Mouse (Mus musculus) heart, embryonic 14.5 days (tissue): Measurements from ENCODE around the gene B3gnt9. TPM values are rescaled to one million over a fixed set of nuclear protein-coding genes. Genes with fewer than 3 reads are reported as not detected.

Experiments used
- ATAC-seq: fragments of 200-750 bp; cut with Nextera tagmentation; 2 replicates; pipeline ENCODE4 v1.8.0; 2017; ENCODE audit warnings: low read depth, moderate TSS enrichment; ENCODE audit not compliant: insufficient number of reproducible peaks, insufficient read depth, low FRiP score
- H3K27ac ChIP-seq, 2 experiments: fragments of 200-500 bp in 1 of 2; fragments of 300-500 bp in 1 of 2; sonication (generic) in 1 of 2; replicated peaks in 1 of 2; 2 replicates each; pipeline ENCODE4 v1.5.1; 2012 to 2014; ENCODE audit warnings: low read depth in 2 of 2, low read length in 2 of 2, control low read depth in 1 of 2, mild to moderate bottlenecking in 1 of 2, mixed read lengths in 1 of 2; ENCODE audit not compliant: control insufficient read depth in 1 of 2, insufficient read depth in 1 of 2
- H3K27me3 ChIP-seq: fragments of 300-500 bp; sonication (generic); 2 replicates; pipeline ENCODE4 v1.6.1; 2014; ENCODE audit warnings: mild to moderate bottlenecking, low read length, control low read depth; ENCODE audit not compliant: control insufficient read depth, insufficient read depth
- H3K36me3 ChIP-seq: fragments of 300-500 bp; sonication (generic); 2 replicates; pipeline ENCODE4 v1.6.1; 2014; ENCODE audit warnings: mild to moderate bottlenecking, control low read depth, low read length, mixed read lengths; ENCODE audit not compliant: control insufficient read depth, insufficient read depth
- H3K4me1 ChIP-seq, 2 experiments: fragments of 200-500 bp in 1 of 2; fragments of 300-500 bp in 1 of 2; sonication (generic) in 1 of 2; 2 replicates each; pipeline ENCODE4 v1.6.1; 2012 to 2014; ENCODE audit warnings: low read length in 2 of 2, control low read depth in 1 of 2, mixed read lengths in 1 of 2; ENCODE audit not compliant: control insufficient read depth in 2 of 2, insufficient read depth in 2 of 2
- H3K4me2 ChIP-seq: fragments of 300-500 bp; sonication (generic); 2 replicates; pipeline ENCODE4 v1.6.1; 2014; ENCODE audit warnings: mild to moderate bottlenecking, low read length
- H3K4me3 ChIP-seq, 2 experiments: fragments of 200-500 bp in 1 of 2; fragments of 300-500 bp in 1 of 2; sonication (generic) in 1 of 2; 2 replicates each; pipeline ENCODE4 v1.5.1; 2012 to 2014; ENCODE audit warnings: low read length in 2 of 2, mild to moderate bottlenecking in 2 of 2, control low read depth in 1 of 2, low read depth in 1 of 2, moderate library complexity in 1 of 2; ENCODE audit not compliant: control insufficient read depth in 1 of 2, insufficient read depth in 1 of 2
- H3K9ac ChIP-seq: fragments of 300-500 bp; sonication (generic); 2 replicates; pipeline ENCODE4 v1.6.1; 2014; ENCODE audit warnings: mild to moderate bottlenecking, low read length
- H3K9me3 ChIP-seq: fragments of 300-500 bp; sonication (generic); 2 replicates; pipeline ENCODE4 v1.6.1; 2016; ENCODE audit warnings: low read length, control low read depth; ENCODE audit not compliant: control insufficient read depth
- WGBS: fragments of 180-500 bp; shearing (Covaris S2); extraction: QIAGEN DNeasy Blood & Tissue Kit; methylation state at CpG from one replicate; pipeline ENCODE4 v1.1.7; 2014; 5-methylcytosine and 5-hydroxymethylcytosine counted together
- polyA plus RNA-seq: library from polyadenylated mRNA; unstranded; fragments of >200 nt; fragmentation: Nextera tagmentation; extraction: Ambion mirVana; gene quantifications from 2 replicates; pipeline ENCODE4 v1.2.1, GENCODE M21; 2014

B3gnt9 gene
- polyA plus RNA-seq, 1 experiment from 2014 or later: 15.0 TPM

DNA sequence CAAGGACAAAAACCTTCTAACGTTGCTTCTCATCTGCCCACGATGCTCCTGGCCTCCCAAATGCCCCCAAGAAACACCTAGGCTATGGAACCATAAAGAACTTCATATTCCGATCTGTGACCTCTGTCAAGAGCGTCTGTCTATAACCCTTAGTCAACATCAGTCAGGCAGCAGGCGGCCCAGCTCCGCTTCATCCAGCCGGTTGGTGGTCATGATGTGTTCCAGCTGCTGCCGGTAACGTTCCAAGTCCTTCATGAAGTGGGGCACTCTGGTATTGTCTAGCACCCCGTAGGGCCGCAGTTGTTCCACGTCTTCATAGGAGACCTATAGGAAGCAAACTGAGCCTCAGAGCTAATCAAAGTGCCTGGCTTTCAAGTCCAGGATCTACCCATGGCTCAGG, 26.9 kb upstream of the B3gnt9 start:
- Histone ChIP-seq H3K36me3 (0 out of 2 replicates have a peak, but pooled peaks cover 5% of the 10 kb centered on the region), H3K4me3 (no peak overlapping the region), H3K9ac (no peak overlapping the region), H3K4me2 (no peak overlapping the region), H3K4me1 (peaks cover 5 to 8% of the 10 kb centered on the region in 2 experiments; a peak in 2 of 4 replicates), H3K27me3 (peaks cover 33% of the 10 kb centered on the region), H3K27ac (no peak overlapping the region), H3K9me3 (no peaks in the 10 kb centered on the region)
- 86% methylated on average over 12 of the region's 12 CpGs for WGBS
- ATAC-seq: no peak

DNA sequence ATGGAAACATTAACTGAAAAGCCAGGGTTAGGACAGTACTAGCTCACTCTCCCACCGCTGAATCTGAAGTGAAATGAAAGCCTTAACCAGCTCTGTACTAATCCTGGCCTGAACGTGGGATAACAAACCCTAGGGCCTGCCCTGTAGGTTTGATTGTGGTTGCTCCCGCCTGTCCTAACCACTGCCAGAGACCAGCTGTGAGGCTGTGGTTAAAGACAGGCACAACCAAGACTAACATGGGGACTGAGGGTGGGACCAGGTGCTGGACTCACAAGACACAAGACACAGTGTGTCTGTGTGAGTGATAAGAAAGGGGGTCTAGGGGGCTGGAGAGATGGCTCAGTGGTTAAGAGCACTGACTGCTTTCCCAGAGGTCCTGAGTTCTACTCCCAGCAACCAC, 25.6 kb upstream of the B3gnt9 start:
- whole genome bisulfite sequencing: 72% methylated on average over 3 of the region's 3 CpGs
- H3K9ac ChIP-seq: no peak overlapping the region
- H3K27ac ChIP-seq: no peak overlapping the region
- ATAC-seq: no peak
- 0 out of 2 replicates have a peak, but pooled peaks cover 5% of the 10 kb centered on the region for H3K36me3 ChIP-seq
- peaks cover 11 to 15% of the 10 kb centered on the region in 2 experiments; a peak in 3 of 4 replicates for H3K4me1 ChIP-seq
- H3K27me3 ChIP-seq: peaks cover 44% of the 10 kb centered on the region
- no peak overlapping the region for H3K4me3 ChIP-seq
- H3K9me3 ChIP-seq: no peaks in the 10 kb centered on the region
- no peak overlapping the region for H3K4me2 ChIP-seq

DNA sequence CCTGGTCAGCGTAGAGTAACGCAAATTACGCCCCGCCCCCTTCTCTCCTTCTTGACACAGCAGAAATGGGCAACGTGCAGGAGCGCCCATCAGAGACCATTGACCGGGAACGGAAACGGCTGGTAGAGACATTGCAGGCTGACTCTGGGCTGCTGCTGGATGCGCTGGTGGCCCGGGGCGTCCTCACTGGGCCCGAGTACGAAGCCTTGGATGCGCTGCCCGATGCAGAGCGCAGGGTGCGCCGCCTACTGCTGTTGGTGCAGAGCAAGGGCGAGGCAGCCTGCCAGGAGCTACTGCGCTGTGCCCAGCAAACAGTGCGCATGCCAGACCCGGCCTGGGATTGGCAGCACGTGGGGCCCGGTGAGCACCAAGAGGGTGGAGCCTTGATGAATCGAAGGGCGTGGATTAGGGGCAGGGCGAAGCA, 24.0 kb upstream of the B3gnt9 start:
- ATAC-seq: peak; percentile 41; the same call in 1 of the 2 replicates
- Histone ChIP-seq H3K9me3 (no peaks in the 10 kb centered on the region), H3K4me1 (peaks cover 13 to 18% of the 10 kb centered on the region in 2 experiments), H3K36me3 (no peaks in the 10 kb centered on the region), H3K27ac (no peak overlapping the region), H3K4me2 (peak overlapping the region; percentile 55), H3K27me3 (peaks cover 60% of the 10 kb centered on the region), H3K9ac (no peak overlapping the region), H3K4me3 (peak overlapping the region; percentile 10 to 18; a peak in 3 of 4 replicates)
- 5% methylated on average over 28 of the region's 28 CpGs for WGBS

DNA sequence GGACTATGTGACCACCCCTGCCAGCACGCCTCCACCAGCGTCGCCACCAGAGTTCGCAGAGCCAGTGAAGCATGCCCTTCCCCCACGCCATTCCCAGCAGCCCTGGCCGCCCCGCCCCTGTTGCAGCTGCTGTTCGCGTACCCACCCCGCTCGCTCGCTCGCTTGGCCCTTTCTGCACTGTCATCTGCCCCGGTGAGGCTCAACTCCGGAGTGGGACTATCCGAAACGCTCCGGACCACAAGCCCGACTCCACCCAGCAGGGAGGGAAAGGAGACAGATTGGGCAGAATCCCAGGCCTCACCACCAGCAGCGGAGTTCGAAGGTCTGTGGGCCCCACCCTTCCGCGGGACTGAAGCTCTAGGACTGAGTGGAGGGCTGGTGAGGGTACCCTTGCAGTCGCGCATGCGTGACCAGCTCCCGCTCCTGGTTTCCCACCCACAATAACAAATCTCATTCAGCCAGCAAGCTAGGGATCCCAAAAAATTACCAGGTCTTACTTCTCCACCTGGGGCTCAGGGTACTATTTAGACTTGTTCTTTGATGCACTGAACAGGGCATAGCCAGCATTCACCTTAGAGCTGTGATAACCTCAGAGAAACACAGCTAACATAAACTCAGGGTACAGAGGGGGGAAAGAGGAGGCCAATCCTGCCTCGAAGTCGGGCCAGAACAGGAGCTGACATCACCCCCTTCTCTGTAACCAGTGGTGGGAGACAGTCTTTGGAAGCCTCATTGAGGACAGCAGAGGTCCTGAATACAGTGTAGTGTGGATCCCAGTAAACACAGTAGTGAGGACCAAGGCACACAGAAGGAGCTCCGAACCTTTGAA, 21.6 kb upstream of the B3gnt9 start:
- peak overlapping the region; percentile 44 to 45 for H3K4me3 ChIP-seq
- no peaks in the 10 kb centered on the region for H3K9me3 ChIP-seq
- peaks cover 13 to 18% of the 10 kb centered on the region in 2 experiments for H3K4me1 ChIP-seq
- peak overlapping the region; percentile 80 for H3K4me2 ChIP-seq
- no peaks in the 10 kb centered on the region for H3K36me3 ChIP-seq
- peak; percentile 47; the same call in 1 of the 2 replicates for ATAC-seq
- peak overlapping the region; percentile 60 for H3K9ac ChIP-seq
- no peak overlapping the region for H3K27ac ChIP-seq
- 7% methylated on average over 30 of the region's 30 CpGs for WGBS
- peaks cover 84% of the 10 kb centered on the region for H3K27me3 ChIP-seq

DNA sequence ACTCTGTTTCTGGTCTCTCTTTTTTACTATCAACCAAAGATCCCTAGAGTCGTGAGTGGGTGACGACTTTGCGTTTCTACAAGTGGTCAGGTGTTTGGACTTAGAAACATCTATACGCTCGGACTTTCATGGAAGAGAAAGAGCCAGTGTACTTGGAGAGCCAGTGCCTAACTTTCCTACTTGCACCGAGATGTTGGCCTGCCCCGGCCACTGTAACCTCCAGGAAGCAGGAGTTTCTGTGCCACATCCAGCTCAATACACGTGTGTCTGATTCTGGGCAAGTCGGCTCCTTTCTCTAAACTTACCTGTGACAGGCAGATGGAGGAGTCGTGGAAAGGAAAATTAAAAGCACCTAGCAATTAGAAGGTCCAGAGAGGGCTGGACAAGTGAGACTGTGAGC, 20.9 kb upstream of the B3gnt9 start, which contains the start of gene Nol3:
Gene Nol3, plus strand, starts transcription at position 301 of the 400 bp plus-strand sequence.
- Histone ChIP-seq H3K36me3 (no peaks in the 10 kb centered on the region), H3K4me3 (peak within 1 kb of the TSS; percentile 44 to 45), H3K4me1 (peaks cover 13 to 18% of the 10 kb centered on the region in 2 experiments), H3K9me3 (no peaks in the 10 kb centered on the region), H3K9ac (peak within 1 kb of the TSS; percentile 60), H3K4me2 (peak within 1 kb of the TSS; percentile 80), H3K27me3 (peaks cover 90% of the 10 kb centered on the region), H3K27ac (no peak within 1 kb of the TSS)
- ATAC-seq: no peak
- 9% methylated on average over 10 of the region's 10 CpGs for WGBS

DNA sequence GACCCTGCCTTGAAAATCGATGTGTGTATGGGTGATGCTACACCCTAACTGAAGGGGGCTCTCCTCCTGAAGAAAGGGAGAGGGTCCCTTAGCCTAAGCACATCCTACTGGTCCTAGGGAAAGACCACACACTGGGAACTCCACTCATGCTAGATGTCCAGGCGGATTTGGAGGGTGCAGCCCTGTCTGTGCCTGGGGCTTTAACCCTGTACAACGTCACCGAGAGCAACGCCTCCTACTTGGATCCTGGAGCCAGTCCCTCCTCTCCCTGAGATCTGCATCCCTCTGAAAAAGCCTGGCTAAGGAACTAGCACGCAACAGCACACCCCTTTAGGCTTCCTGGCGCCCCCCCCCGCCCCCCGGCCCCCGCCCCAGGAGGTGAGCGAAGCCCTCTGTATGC, 20.4 kb upstream of the B3gnt9 start:
- 8% methylated on average over 11 of the region's 11 CpGs for WGBS
- Histone ChIP-seq H3K9me3 (no peaks in the 10 kb centered on the region), H3K27ac (no peak overlapping the region), H3K36me3 (no peaks in the 10 kb centered on the region), H3K27me3 (peaks cover 95% of the 10 kb centered on the region), H3K4me2 (peak overlapping the region; percentile 80), H3K9ac (peak overlapping the region; percentile 60; the same call in 1 of the 2 replicates), H3K4me3 (peak overlapping the region in 1 of 2 experiments; percentile 45; a peak in 1 of 4 replicates), H3K4me1 (peaks cover 13 to 19% of the 10 kb centered on the region in 2 experiments)
- no peak for ATAC-seq

DNA sequence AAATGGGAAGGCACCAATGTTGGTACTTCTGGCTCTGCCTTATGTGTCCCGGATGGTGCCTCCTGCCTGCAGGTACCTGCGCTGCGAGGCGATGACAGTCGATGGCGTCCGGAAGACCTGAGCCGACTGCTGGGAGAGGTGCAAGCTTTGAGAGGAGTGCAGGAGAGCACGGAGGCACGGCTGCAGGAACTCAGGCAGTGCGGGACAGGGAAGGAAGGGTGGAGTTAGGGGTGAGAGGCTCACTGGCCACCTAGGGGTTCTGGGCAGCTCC, 15.9 kb upstream of the B3gnt9 start:
- no peak overlapping the region for H3K9ac ChIP-seq
- WGBS: 5% methylated on average over 11 of the region's 11 CpGs
- peaks cover 13 to 30% of the 10 kb centered on the region in 2 experiments for H3K4me1 ChIP-seq
- H3K4me2 ChIP-seq: no peak overlapping the region; the same call in 1 of the 2 replicates
- no peaks in the 10 kb centered on the region for H3K9me3 ChIP-seq
- H3K4me3 ChIP-seq: peak overlapping the region in 1 of 2 experiments; percentile 54; a peak in 2 of 4 replicates
- no peaks in the 10 kb centered on the region for H3K36me3 ChIP-seq
- peaks cover 97% of the 10 kb centered on the region for H3K27me3 ChIP-seq
- H3K27ac ChIP-seq: no peak overlapping the region
- ATAC-seq: no peak
